Mouse (Mus musculus): ENCODE results near the gene Rtn4.

DNA sequence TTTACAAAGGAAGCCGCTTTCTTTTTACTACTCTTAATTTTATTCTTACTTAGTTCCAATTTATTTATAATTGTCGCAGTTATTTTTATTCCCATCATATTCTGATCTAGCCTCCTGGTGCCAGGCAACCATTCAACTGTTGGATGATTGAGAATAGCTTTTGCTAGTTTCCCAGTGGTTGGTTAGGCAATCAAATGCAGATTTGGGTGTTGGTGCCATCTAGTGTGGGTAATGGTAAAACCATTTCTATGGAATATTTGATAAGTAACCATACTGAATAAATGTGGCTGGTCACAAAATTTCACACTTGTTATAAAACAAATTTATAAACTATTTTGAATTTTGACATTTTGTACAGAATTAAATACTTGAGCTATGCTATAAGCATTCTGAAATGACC lies 22.0 kb downstream of the Rtn4 start:
- TF ChIP-seq TAL1 (IDR thresholded peaks at IDR 0.05; ENCODE audit: low read length): no peak
- no peak for TF ChIP-seq GATA1 (IDR thresholded peaks at IDR 0.05; ENCODE audit: low read length)
